In genomic region chr9:64407390-64407970, GRCm38 (mm10) we compare ENCODE assay signal across 8 mouse cellular contexts.
"Had no signal": no experiment of that assay in that cellular context is flagged by ENCODE, and none has a peak within 500 bp of the region (broad histone marks: within the 10 kb centered on the region; RNA-seq: fewer than 3 reads in every experiment).

No protein-coding gene starts in this region.

- DNase-seq: layer of hippocampus, postnatal 36 days; left cerebral cortex, postnatal 4 days; liver; lung, adult 18-20 months; lung, postnatal 10 days; midbrain, embryonic 14.5 days; thymus, adult 18-20 months; thymus, postnatal 36 days had no signal
